Mouse (Mus musculus) layer of hippocampus, adult 9-10 months (tissue): Measurements from ENCODE around the gene Ensa.
"Not testable (repeated sequence)": the region's sequence is repeated elsewhere in the genome, so short reads cannot be mapped to it uniquely, and the experiment has no call there.

Experiments
- DNase-seq: peaks from one replicate; pipeline ENCODE4 v3.0.0; 2022; ENCODE audit warnings: low spot score

The Ensa gene

DNA sequence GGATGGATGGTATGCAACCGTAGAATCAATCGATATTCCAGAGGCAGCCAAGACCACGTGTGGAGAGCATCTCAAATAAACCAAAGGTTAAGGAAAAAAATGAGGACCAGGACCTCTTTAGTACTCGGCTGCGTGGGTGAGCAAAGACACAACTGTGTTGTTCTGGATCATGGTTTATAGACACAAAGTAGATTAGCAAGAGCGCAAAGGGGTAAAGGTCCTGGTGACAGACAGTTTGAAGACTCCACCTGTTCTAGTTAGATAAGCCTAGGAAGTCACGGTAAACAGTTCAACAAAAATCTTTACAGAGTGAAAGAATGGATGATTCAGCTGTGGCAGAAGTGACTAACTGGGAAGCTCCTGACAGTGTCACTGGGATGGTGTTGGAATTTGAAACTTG, 18.3 kb downstream of the Ensa start:
- no peak for DNase-seq

- no peak for DNase-seq
These were observed 20.8 kb downstream of the Ensa start for GRCm38 (mm10) chr3:95645313-95646235.

- DNase-seq, result no peak
These were observed 23.2 kb downstream of the Ensa start for GRCm38 (mm10) chr3:95648016-95648415.

- DNase-seq, result no peak
These were observed 25.7 kb downstream of the Ensa start for GRCm38 (mm10) chr3:95650276-95651032.

- no peak for DNase-seq
These were observed 26.2 kb downstream of the Ensa start for GRCm38 (mm10) chr3:95651033-95651373.

DNA sequence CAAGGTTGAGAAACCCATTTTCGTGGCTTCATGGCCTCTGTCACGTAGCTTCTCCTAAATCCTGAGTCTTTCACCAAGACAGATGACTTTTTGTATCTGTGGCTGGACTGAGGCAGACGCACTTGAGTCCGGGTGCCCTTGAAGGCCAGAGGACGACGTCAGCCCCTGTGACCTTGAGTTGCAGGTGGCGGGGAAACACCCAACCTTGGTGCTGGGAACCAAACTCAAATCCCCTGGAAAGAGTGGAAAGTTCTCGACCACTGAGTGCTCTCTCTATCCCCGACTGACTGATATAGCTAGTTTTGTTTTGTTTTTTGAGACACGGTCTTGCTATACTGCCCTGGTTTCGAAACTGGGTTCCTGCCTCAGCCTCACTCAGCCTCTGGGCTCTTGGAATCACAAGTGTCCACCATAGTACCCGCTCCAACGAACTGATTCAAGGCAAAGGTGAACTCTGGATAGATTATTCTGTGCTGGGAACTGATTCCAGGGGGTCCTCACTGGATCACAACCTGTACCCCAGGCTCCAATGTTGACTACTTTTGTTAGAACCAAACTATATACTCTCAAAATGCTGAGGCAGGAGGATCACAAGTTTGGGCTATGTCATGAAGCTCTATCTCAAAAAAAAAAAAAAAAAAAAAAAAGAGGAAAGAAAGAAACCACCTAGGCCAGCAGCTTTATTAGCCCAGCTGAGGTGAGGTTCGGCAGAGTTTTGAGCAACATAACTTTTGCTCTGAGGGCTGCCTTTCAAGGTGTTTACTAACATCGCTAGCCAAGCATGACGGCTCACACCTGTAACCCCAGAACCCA, 26.8 kb downstream of the Ensa start:
- no peak for DNase-seq

GRCm38 (mm10) chr3:95652204-95652811, 27.5 kb downstream of the Ensa start:
- no peak for DNase-seq

- no peak for DNase-seq
These were observed 28.1 kb downstream of the Ensa start for GRCm38 (mm10) chr3:95652871-95653270.

DNA sequence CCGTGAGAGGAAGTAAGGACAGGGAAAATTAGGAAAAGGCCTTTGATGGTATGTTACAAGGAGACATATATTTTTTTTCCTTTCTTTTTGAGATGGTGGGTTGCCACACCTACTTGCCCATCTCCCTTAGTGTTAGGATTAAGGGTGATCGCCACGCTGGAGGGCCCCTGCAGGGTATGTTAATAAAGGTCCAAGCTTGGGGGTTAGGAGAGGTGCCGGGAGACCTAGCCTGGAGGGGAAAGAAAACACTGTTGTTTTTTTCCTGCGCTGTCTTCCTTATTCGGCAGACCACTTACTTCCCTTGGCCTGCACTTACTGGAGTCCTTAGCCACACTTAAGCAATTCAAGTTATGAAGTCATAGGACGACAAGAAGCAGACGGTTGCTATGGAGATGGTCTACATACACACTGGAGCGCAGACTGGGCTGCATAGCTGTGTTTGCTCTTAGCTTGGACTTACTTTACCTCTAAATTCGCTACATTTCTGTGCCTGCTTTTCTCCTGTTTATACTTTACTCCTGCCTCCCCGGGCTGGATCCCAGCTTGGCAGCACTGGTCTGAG, 28.8 kb downstream of the Ensa start:
- no peak for DNase-seq

GRCm38 (mm10) chr3:95654371-95654770, 29.6 kb downstream of the Ensa start:
- DNase-seq, result not testable (repeated sequence)

DNA sequence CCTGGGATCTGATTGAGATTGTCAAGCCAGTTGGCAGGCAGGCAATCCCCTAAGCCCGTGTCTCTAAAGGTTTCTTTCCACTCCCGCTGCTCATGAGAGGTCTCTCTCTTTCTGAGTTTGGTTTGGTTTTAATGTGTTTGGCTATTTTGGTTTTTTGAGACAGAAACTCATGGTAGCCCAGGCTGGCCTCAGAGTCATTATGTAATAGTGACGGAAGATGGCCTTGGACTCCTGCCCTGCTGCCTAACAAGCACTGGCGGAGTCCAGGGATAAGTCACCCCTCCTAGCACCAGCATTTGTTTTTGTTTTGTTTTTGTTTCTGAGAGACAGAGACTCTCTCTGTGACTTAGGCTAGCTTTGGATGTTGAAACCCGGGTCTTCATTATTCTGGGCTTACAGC, 30.6 kb downstream of the Ensa start:
- DNase-seq, result no peak

DNA sequence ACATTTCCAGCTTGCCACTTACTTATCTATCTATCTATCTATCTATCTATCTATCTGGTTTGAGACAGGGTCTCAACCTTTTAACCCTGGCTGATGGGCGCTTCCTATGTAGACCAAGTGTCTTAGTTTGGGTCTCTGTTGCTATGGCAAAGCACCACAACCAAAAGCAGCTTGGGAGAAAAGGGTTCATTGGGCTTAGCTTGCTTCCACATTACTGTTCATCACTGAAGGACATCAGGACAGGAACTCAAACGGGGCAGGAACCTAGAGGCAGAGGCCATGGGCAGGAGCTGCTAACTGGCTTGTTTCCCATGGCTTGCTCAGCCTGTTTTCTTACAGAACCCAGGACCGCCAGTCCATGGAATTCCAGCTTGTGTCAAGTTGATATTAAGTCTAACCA, 32.3 kb downstream of the Ensa start:
- DNase-seq, result no peak

DNA sequence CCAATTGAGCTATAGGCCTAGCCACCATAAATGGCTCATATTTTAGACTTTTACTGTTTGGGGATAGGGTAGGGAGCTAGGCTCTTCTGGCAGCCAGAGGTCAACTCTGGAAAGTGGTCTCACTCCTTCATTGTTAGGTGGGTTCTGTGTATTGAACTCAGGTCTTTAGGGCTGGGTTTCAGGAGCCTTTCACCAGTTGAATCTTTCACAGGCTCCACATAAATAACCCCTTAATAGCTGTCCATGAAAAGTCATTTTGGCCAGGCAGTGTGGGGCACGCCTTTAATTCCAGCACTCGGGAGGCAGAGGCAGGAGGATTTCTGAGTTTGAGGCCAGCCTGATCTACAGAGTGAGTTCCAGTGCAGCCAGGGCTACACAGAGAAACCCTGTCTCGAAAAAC, 32.9 kb downstream of the Ensa start:
- DNase-seq, result no peak

- DNase-seq, result peak; percentile 65
These were observed 33.6 kb downstream of the Ensa start, which contains the start of gene Mcl1 for GRCm38 (mm10) chr3:95658236-95658867. Gene Mcl1, plus strand, starts transcription at chr3:95658788.

DNA sequence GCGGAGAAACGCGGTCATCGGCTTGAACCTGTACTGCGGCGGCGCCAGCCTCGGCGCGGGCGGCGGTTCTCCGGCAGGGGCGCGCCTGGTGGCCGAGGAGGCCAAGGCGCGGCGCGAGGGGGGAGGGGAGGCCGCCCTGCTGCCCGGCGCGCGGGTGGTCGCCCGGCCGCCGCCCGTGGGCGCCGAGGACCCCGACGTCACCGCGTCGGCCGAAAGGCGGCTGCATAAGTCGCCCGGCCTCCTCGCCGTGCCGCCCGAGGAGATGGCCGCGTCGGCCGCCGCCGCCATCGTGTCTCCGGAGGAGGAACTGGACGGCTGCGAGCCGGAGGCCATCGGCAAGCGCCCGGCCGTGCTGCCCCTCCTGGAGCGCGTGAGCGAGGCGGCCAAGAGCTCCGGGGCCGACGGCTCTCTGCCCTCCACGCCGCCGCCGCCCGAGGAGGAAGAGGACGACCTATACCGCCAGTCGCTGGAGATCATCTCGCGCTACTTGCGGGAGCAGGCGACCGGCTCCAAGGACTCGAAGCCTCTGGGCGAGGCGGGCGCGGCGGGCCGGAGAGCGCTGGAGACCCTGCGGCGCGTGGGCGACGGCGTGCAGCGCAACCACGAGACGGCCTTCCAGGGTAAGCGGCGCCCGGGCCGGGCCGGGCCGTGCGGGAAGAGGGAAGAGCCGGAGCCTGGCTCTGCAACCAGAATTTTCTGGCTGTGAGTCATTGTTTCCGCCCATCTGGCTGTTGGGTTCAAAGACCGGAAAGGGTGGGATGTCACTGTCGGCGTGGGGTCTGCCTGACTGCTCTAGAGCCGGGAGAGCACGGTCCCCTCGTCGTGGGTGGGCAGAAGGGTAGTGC, 34.3 kb downstream of the Ensa start:
- no peak for DNase-seq

GRCm38 (mm10) chr3:95659948-95660347, 35.2 kb downstream of the Ensa start:
- DNase-seq, result no peak

DNA sequence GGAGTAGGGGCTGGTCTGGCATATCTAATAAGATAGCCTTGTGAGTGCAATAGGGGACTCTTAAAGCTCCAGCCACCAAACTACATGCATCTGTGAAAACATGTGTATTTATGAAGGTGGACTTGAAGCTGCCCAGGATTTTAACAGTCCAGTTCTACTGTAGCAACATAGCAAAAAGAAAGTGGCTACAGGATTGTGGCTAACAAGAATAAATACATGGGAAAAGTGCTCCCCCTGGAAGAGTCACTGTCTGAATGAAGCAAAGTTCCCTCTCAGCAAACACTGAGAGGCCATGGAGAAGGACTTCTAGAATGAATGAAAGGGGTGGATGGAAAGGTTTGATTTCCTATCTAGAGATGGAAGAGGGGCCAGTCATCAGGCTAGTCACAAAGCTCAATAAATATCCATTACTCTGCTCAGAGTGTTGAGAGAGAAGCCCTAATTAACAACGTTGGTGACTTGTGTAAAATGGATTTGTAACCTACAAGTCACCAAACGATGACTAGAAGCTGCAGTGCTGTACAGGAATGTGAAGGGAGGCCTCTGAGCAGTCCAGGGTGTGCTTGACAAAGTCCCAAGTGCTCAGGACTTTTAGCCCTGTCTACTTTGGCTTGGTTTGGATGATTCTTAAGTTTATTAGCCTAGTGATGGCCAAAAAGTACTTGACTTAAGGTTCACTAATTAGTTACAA, 36.1 kb downstream of the Ensa start:
- no peak for DNase-seq

GRCm38 (mm10) chr3:95661945-95662715, 37.3 kb downstream of the Ensa start:
- DNase-seq, result no peak
